Mouse (Mus musculus): ENCODE measurements around the gene Gm15107.
"Not testable (repeated sequence)": the region's sequence is repeated elsewhere in the genome, so short reads cannot be mapped to it uniquely, and the experiment has no call there.

The Gm15107 gene

GRCm38 (mm10) chrX:148180424-148180823, at the start of gene Gm15107:
TSS of gene Gm15107 (plus strand) at chrX:148180724.
- DNase-seq (ENCODE audit: inconsistent ontology term): not testable (repeated sequence)

Data from Muller cell, postnatal 12 days (primary cell).